Mouse (Mus musculus) Patski (cell line): ENCODE results near the gene Mtfp1. TPM values are rescaled to one million over a fixed set of nuclear protein-coding genes. Genes with fewer than 3 reads are reported as not detected.
A peak's percentile ranks its signal among the peaks of the same experiment; 100 is the strongest.

Source experiments
- ATAC-seq: fragments of 100-300 bp; one replicate; pipeline ENCODE4 v1.8.0; 2021
- CTCF ChIA-PET: fragments of 350-600 bp; sonication (Branson Sonifier 250); formaldehyde crosslinking; loops from one replicate; lab custom pipeline; 2022; ENCODE audit warnings: inconsistent platforms; lab: Charles Lee
- POLR2A ChIA-PET: fragments of 350-600 bp; sonication (Branson Sonifier 250); formaldehyde crosslinking; loops from one replicate; lab custom pipeline; 2022; ENCODE audit warnings: antibody characterized with exemption, inconsistent platforms; lab: Charles Lee
- DNase-seq: peaks from one replicate; pipeline ENCODE4 v3.0.0-alpha.2; 2011; ENCODE audit warnings: low read depth, low spot score
- H3K27me3 ChIP-seq: fragments of 371-371 bp; one replicate; pipeline ENCODE4 v1.5.1; 2021
- CTCF ChIP-seq: fragments of 100-300 bp; IDR thresholded peaks from one replicate; pipeline ENCODE4 v1.5.1; 2021
- in situ Hi-C: fragments of 300-500 bp; cut with MboI; formaldehyde crosslinking; loops from 3 replicates; pipeline ENCODE4 v1.11.1; 2018; ENCODE audit warnings: low pct_unique_long_range_greater_than_20kb, mixed read lengths
- polyA plus RNA-seq: library from polyadenylated mRNA; unstranded; gene quantifications from one replicate; pipeline ENCODE4 v1.2.3, GENCODE M21; 2021

Gene Mtfp1
- polyA plus RNA-seq, 1 experiment from 2014 or later: 15.1 TPM

- ATAC-seq (no peak), DNase-seq (no peak)
- no peak for TF ChIP-seq CTCF
- POLR2A ChIA-PET: interaction anchor here (0.6 kb wide), 1 partner anchor 187 kb away, joined by 7 read pairs; no protein-coding TSS in a partner anchor
- H3K27me3 ChIP-seq: peaks cover 70% of the 10 kb centered on the region
- in situ Hi-C loops: no loop called here
- CTCF ChIA-PET: no interaction called here
Measured at GRCm38 (mm10) chr11:4060866-4061575, 34.2 kb downstream of the Mtfp1 start.

- in situ Hi-C loops: loop anchor here (10.0 kb wide), 1 partner anchor 161 kb away; the partner anchor contains the start of gene Castor1
- POLR2A ChIA-PET: no interaction called here
- DNase-seq (peak; percentile 13), ATAC-seq (no peak)
- peaks cover 39% of the 10 kb centered on the region for H3K27me3 ChIP-seq
- CTCF ChIA-PET: interaction anchor here (1.2 to 1.9 kb wide), 3 partner anchors 28 to 65 kb away, joined by 3 to 10 read pairs (median 7); no protein-coding TSS in a partner anchor
- TF ChIP-seq CTCF: peak; percentile 85
Measured at GRCm38 (mm10) chr11:4053586-4053985, 41.7 kb downstream of the Mtfp1 start.

- TF ChIP-seq CTCF: no peak
Measured at GRCm38 (mm10) chr11:4048438-4048837, 46.8 kb downstream of the Mtfp1 start.

GRCm38 (mm10) chr11:4047766-4048165 lies 47.5 kb downstream of the Mtfp1 start:
- no peak for TF ChIP-seq CTCF
- H3K27me3 ChIP-seq: peaks cover 29% of the 10 kb centered on the region
- ATAC-seq: no peak
- ChIA-PET CTCF (interaction anchor here (0.8 to 1.5 kb wide), 3 partner anchors 32 to 38 kb away, joined by 3 to 4 read pairs (median 3); no protein-coding TSS in a partner anchor), POLR2A (no interaction called here)
- DNase-seq: no peak
- in situ Hi-C loops: loop anchor here (25.0 kb wide), 1 partner anchor 915 kb away; no protein-coding TSS in a partner anchor

More at GRCm38 (mm10) chr11:4048438-4048837, 46.8 kb downstream of the Mtfp1 start:
- POLR2A ChIA-PET: no interaction called here
- CTCF ChIA-PET: interaction anchor here (1.5 kb wide), 1 partner anchor 37 kb away, joined by 3 read pairs; no protein-coding TSS in a partner anchor
- DNase-seq: no peak
- no peak for ATAC-seq
- H3K27me3 ChIP-seq: peaks cover 23% of the 10 kb centered on the region
- in situ Hi-C loops: loop anchor here (25.0 kb wide), 1 partner anchor 914 kb away; no protein-coding TSS in a partner anchor

- TF ChIP-seq CTCF: no peak
- in situ Hi-C loops: loop anchor here (25.0 kb wide), 1 partner anchor 916 kb away; no protein-coding TSS in a partner anchor
- CTCF ChIA-PET: no interaction called here
- POLR2A ChIA-PET: no interaction called here
- ATAC-seq (no peak), DNase-seq (no peak)
- peaks cover 27% of the 10 kb centered on the region for H3K27me3 ChIP-seq
Measured at GRCm38 (mm10) chr11:4046526-4046925, 48.7 kb downstream of the Mtfp1 start.

- no peak for ATAC-seq
- POLR2A ChIA-PET: no interaction called here
- H3K27me3 ChIP-seq: peaks cover 31% of the 10 kb centered on the region
- no peak for DNase-seq
- in situ Hi-C loops: loop anchor here (25.0 kb wide), 1 partner anchor 919 kb away; no protein-coding TSS in a partner anchor
- TF ChIP-seq CTCF: no peak
- CTCF ChIA-PET: no interaction called here
Measured at GRCm38 (mm10) chr11:4043081-4043480, 52.2 kb downstream of the Mtfp1 start.

Other genes starting within 250 kb of the Mtfp1 start
- gene Osbp2, start 231.5 kb downstream of the Mtfp1 start, polyA plus RNA-seq: 0.15 TPM
- 2.0 TPM for gene 4921536K21Rik, start 200.3 kb downstream of the Mtfp1 start, polyA plus RNA-seq
- gene Dusp18, start 200.2 kb downstream of the Mtfp1 start, polyA plus RNA-seq: 16.4 TPM
- gene Slc35e4, start 180.8 kb downstream of the Mtfp1 start, polyA plus RNA-seq: 25.6 TPM
- 158 TPM for gene Tcn2, start 163.3 kb downstream of the Mtfp1 start, polyA plus RNA-seq
- gene Pes1, start 131.5 kb downstream of the Mtfp1 start, polyA plus RNA-seq: 86.4 TPM
- gene 4930556J24Rik, start 118.7 kb downstream of the Mtfp1 start, polyA plus RNA-seq: 0.15 TPM
- gene Gal3st1, start 111.8 kb downstream of the Mtfp1 start, polyA plus RNA-seq: 10.0 TPM
- gene Sec14l4, start 64.0 kb downstream of the Mtfp1 start, polyA plus RNA-seq: not detected
- not detected for gene Sec14l3, start 30.6 kb downstream of the Mtfp1 start, polyA plus RNA-seq
- gene Sec14l2, start 28.0 kb upstream of the Mtfp1 start, polyA plus RNA-seq: 23.6 TPM
- gene Rnf215, start 39.8 kb upstream of the Mtfp1 start, polyA plus RNA-seq: 31.8 TPM
- 17.3 TPM for gene Ccdc157, start 64.8 kb upstream of the Mtfp1 start, polyA plus RNA-seq
- gene Sf3a1, start 64.9 kb upstream of the Mtfp1 start, polyA plus RNA-seq: 45.2 TPM
- 50.9 TPM for gene Tbc1d10a, start 91.3 kb upstream of the Mtfp1 start, polyA plus RNA-seq
- 0.35 TPM for gene Castor1, start 122.8 kb upstream of the Mtfp1 start, polyA plus RNA-seq
- not detected for gene Osm, start 141.0 kb upstream of the Mtfp1 start, polyA plus RNA-seq
- gene Lif, start 162.1 kb upstream of the Mtfp1 start, polyA plus RNA-seq: 31.3 TPM